Mouse (Mus musculus) retina, postnatal 1 day (tissue): ENCODE data around the gene Map3k11.
A peak's percentile ranks its signal among the peaks of the same experiment; 100 is the strongest.
"Not testable (repeated sequence)": the region's sequence is repeated elsewhere in the genome, so short reads cannot be mapped to it uniquely, and the experiment has no call there.

Source experiments
- DNase-seq: peaks from one replicate; pipeline ENCODE4 v3.0.0-alpha.2; 2012

Map3k11 gene

DNA sequence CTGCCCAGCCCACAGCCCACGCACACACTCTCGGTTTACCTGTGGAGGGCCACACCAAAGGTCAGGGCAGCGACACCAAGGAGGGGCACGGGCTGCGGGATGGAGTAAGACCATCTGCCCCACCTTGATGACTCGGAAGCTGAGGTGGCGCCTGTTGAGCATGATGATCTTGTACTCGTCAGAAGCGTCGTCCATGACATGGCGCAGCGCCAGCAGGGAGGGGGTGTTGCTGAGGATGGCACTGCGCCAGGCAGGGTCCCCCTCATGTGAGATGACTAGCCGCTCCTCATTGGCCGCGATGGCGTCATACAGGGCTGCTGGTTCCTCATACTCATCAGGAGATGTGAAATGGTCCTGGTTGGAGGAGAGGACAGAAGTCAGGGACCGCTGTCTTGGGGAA is 22.2 kb upstream of the Map3k11 start:
- no peak for DNase-seq

DNA sequence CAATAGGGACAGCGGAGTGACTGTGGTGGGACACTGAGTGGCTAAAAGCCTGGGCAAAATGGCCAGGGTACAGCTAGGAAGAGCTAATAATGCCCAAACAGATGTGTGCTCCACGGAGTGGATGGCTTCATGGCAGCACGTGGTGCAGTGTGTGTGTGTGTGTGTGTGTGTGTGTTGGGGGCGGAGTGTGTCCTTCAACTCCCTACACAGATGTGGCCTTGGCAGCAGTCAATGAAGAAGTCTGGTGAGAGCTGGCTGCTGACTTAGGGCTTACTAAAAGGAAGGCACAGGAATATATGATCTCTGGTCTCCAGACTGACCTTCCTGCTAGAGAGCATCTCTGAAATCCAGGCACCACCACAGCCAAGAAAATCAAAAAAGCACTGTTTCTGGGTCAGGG is 20.2 kb upstream of the Map3k11 start:
- DNase-seq: no peak

DNA sequence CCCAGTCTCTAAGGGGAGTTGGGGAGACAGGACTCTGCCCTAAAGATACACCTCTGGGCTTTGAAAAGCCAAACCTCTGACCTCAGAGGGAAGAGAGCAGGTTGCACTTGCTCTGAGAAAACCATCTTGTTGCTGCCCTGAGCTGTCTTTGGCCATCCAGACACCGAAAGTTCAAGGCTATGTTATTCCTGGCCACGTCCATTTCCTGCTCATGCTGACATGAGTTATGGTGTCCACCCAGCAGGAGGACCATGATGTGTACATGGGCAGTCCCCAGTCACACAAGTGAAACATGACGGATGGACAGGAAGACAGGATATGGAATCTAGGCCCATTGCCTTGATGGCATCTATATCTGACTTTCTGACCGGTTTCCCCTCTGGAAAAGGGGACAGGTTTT is 8.1 kb upstream of the Map3k11 start:
- no peak for DNase-seq

DNA sequence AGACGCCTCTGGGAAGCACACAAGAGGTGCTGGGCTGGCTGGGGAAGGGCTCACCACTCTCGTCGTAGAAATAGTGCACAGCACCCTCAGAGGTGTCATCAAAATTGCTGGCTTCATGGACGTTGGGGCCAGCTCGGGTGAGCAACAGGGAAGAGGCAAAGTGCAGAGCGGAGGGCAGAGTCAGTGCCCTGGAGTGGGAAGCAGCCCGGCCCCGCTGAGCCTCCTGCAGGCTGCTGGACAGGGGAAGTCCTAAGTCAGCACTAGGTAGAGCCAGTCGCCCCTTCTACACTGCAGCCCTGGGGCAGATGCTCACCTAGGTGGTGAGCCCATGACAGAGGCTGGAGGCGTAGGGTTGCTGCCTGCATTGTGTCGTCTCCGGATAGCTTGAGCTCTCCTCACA is 4.3 kb upstream of the Map3k11 start:
- no peak for DNase-seq

DNA sequence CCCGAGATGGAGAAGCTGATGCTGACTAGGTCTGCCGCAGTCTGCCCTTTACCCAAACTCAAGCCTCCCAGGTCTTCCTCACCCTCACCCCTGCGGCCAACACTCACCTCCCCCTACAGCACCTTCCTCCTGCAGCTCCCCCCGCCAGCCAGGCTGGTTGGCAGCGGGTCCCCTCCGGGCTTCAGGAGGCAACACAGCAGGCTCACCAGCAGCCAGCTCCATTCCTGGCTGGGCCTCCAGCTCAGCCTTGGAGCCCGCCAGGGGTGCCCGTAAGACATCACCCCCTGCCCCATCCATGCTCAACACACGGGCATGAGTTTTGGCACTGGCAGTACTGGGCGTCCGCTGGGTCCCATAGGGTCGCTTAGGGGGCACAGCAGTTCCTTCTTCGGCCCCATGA is 3.6 kb upstream of the Map3k11 start:
- no peak for DNase-seq

DNA sequence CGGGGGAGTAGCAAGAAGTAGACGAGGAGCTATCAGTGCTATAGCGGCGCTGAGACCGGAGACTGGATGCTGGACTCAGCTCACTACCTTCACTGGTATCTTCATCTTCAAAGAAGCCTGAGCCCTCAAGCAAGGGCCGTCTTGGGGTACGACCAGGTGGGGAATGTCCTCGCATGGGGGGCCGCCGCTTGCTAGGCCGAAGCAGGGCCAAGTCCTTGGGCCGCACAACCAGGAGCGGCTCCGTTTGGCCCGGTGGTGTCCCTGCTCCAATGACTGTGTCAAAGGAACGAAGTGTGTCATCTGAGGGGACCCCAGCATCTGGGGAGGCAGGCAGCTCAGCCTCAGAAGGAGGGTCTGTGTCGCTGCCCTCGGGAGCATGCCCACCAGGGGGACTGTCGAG is 3.1 kb upstream of the Map3k11 start:
- no peak for DNase-seq

DNA sequence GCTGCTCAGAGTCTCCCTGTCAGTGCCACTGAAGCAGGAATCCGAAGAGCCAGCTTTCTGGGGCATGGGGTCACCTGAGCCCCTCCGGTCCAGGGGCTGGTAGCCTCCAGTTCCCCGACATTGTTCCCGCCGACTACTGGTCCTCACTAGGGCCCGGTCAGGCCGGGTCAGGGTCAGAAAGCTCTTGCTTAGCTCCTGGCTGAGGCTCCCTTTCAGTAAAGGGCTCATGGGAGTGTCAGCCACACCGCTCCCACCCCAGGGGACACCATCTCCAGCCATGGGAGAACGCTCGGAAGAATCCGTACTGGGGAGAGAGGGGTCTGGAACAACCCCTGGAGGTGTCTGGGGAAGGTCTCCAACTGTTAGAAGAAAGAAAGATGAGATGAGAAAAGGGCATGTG is 2.7 kb upstream of the Map3k11 start:
- no peak for DNase-seq

DNA sequence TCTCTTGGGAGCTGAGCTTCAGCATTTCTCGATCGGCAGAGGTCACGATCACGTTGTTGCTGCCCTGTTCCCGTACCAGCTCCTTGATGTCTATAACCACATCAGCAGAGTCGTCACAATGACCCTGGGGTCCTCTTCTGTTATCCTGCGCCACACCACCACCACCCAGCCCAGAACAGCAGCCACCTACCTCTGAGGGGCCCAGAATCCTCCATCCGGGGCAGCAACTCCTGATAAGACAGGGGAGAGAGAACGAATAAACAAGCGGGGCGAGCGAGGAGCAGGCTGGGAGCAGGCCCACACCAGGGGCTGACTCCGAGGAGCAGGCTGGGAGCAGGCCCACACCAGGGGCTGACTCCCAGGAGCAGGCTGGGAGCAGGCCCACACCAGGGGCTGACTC is 2.1 kb upstream of the Map3k11 start:
- no peak for DNase-seq

DNA sequence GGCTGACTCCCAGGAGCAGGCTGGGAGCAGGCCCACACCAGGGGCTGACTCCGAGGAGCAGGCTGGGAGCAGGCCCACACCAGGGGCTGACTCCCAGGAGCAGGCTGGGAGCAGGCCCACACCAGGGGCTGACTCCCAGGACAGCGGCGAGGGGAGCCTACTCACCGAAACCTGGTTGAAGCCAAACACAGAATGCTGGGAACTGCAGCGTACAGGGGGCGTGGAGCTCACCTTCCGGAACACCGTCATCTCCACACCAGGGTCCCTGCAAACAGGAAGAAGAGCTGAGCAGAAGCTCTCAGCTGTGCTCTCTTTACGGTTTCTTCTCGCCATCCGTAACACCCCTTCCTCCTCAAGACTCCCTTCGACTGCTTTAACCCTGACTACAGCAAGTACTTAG is 1.6 kb upstream of the Map3k11 start:
- DNase-seq: not testable (repeated sequence)

DNA sequence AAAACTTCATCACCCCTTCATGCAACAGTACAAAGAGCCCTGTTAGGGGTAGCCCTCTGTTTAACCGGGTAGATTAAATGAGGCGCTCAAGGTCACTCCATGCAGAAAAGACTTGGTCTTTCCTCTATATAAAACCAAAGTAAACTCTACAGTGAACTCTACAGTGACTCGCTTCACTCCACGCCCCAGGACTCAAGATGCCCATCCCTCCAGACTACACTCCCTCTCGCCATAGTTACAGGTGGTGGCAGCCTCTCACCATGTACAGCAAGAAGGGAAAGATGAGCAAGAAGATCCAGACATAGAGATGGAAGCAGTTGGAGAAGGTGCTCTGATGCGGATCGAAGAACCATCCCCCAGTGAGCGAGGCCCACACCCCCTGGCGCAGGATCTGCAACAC is 804 bp upstream of the Map3k11 start:
- no peak for DNase-seq

DNA sequence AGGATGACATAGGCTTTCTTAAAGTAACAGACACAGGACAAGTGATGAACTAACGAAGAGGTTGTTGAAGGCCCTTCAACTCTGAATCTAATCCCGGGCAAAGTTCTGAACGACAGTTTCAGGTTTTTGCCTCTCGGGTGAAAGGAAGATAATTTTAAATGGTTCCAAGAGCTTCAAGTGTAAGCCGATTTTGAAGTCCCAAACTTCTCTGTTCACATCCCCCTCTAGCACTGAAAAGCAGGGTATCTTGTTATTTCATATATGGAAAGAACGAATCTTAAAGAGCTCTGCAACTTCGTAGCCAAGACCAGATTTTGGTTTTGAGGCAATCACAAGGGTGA is 516 bp downstream of the Map3k11 start:
- no peak for DNase-seq

DNA sequence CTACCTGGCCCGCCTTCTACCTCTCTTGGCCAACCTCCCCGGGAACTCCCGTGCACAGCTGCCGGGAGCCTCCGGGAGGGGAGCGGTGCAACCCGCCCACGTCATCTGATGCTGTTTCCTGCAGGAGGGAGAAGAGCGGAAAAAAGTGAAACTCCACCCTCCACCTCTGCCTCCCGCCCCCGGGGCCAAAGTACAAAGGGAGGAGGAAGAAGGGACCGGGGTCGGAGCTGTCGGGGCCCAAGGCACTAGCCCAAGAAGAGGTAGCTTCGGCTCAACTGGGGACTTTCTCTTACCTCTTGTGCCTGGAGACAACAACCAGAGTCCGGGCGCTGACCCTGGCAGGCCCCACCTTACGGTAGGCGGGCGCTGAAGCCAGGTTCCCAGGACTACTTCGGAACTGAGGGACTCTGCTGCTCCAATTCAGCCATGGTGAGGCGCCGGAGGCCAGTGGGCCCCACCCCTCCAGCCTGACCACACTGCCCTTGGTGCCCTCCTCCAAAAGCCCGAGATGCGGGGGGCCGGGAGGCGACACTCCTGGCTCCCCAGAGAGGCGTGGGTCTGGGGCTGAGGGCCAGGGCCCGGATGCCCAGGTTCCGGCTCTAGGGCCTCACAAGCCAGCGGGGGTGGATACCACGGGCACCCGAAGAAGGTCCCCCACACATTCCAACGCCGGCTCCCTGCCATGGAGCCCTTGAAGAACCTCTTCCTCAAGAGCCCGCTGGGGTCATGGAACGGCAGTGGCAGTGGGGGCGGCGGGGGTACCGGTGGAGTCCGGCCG is 1.2 kb downstream of the Map3k11 start:
- peak; percentile 78 for DNase-seq

DNA sequence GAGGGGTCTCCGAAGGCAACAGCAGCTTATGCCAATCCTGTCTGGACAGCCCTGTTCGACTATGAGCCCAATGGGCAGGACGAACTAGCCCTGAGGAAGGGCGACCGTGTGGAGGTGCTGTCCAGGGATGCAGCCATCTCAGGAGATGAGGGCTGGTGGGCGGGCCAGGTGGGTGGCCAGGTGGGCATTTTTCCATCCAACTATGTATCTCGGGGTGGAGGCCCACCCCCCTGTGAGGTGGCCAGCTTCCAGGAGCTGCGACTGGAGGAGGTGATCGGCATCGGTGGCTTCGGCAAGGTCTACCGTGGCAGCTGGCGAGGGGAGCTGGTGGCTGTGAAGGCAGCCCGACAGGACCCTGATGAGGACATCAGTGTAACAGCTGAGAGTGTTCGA is 1.8 kb downstream of the Map3k11 start:
- DNase-seq: no peak

DNA sequence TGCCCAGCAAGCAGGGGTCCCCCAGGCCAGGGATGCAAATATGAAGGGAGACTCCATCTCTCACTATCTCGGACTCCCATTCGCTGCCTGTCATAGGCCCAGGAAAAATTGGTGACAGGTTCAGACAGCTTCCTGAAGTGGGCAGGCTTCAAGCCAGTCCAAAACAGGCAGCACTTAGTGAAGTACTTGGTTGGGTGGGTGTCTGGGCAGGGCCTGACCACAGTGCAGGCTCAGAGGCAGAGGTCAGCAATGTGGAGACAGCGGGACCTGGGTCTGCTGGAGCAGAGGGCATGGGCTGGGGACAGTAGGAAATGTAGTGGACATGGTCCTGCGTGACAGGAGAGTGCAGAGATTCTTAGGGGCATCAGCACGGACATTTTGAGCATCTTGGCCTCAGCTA is 3.1 kb downstream of the Map3k11 start:
- DNase-seq: no peak

DNA sequence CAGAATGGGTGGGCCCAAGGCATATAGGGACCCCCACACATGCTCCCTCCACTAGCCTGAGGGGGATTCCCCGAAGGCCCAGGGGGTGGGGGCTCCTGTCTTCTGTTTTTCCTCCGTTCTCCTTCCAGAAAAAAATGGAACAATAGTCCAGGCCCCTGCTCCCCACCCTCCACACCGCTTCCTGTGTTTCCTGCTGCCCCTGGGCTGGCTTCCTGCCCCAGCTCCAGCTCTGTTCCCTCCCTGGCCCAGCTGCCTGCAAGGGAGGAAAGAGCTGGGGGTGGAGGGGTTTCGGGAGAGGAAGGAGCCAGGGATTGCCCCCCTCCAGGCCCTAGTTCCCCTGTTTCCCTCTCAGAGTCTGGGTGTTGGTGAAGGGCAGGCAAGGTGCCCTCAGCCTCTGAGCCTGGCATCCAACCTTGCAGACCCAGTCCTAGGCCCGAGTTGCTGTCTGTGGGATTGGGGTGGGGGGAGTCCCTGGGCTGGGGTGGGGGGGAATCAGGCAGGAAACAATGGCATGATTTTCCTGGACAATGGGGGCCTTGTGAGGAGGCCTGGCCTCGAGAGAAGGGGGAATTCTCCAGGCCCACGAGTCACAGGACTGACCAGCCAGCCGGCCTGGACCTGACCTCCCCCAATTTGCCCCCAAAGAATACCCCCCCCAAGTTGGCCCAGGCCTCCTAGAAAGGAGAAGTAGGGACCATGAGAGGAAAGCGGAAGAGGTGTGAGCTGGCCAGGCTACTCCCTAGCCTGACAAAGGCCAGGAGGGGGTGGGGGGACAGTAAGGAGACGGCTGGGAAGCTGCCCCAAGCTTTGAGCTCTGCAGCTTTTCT is 3.8 kb downstream of the Map3k11 start:
- peak; percentile 62 for DNase-seq

DNA sequence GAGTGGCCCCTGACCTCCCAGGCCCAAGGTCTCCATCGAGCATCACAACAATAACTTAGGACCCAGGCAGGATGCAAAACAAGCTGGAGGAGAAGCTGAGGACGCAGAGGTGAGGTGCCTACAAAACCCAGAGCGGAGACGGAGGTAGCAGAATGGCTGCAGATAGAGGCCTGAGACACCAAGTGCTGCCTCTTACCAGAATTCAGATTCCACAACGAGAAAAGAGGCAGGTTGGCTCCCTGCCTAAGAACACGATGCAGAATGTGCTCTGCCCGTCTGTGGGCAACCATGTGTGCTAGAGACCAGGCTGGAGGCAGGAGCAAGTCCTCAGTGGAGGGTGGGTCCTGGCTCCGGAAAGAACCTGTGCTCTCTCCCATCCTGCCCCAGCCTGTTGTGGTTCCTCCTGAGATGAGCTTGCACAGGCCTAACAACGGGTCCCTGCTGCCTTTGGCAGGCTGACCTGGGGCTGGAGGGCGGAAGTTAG is 4.4 kb downstream of the Map3k11 start:
- no peak for DNase-seq

DNA sequence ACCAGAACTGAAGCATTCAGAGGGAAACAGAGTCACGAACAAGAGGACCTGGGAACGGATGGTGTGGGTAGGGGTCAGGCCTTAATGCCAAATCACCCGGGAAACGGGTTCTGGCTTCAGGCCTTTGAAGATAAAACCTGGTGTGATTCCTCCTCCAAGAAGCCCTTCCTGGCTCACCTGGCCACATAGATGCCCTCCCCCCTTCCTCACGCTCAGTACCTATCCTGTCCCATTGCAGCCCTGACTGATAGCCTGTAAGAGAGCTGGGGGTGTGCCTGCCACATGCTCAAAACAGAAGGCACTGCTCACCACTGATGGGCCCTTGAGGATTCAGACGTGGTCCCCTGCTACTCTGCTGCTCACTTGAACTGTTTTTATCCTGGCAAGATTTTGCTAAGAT is 5.3 kb downstream of the Map3k11 start:
- no peak for DNase-seq

DNA sequence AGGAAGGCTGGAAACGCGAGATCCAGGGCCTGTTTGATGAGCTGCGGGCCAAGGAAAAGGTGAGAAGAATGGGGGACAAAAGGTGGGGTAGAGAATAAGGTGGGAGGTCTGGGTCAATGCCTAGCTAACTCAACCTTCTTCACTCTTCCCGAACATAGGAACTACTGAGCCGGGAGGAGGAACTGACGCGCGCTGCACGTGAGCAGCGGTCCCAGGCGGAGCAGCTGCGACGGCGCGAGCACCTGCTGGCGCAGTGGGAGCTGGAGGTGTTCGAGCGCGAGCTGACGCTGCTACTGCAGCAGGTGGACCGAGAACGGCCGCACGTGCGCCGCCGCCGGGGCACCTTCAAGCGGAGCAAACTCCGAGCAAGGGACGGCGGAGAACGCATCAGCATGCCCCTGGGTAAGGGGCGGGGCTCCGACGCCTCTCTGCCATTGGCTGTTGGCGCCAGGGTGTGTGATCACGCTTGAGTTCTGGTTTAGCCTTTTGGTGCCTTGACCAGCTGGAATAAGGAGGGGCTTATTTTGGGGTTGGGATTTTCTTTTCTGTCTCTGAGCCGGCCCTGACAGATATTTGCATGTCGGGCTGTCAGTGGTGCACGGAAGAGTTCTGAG is 7.4 kb downstream of the Map3k11 start:
- DNase-seq: peak; percentile 68

DNA sequence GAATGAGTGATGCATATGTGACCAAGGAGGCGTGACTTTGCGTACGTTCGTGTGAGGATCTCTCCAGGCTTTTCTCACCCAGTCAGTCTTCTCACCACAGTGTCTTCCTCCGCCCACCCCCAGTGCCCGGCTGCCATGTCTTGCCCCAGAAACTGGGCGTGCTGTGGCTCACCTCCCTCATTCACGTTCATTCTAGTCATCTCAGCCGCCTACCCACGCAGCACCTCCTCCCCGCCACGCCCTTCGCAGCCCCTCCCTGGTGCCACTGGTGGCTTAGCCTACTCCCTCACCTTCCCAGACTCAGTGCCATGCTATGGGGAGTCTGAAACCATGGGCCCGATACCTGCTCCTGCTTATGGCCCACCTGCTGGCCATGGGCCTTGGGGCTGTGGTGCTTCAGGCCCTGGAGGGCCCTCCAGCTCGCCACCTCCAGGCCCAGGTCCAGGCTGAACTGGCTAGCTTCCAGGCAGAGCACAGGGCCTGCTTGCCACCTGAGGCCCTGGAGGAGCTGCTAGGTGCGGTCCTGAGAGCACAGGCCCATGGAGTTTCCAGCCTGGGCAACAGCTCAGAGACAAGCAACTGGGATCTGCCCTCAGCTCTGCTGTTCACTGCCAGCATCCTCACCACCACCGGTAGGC is 15.7 kb downstream of the Map3k11 start, which contains the start of gene Kcnk7:
Gene Kcnk7, plus strand, starts transcription at position 205 of the 638 bp plus-strand sequence.
- no peak for DNase-seq

DNA sequence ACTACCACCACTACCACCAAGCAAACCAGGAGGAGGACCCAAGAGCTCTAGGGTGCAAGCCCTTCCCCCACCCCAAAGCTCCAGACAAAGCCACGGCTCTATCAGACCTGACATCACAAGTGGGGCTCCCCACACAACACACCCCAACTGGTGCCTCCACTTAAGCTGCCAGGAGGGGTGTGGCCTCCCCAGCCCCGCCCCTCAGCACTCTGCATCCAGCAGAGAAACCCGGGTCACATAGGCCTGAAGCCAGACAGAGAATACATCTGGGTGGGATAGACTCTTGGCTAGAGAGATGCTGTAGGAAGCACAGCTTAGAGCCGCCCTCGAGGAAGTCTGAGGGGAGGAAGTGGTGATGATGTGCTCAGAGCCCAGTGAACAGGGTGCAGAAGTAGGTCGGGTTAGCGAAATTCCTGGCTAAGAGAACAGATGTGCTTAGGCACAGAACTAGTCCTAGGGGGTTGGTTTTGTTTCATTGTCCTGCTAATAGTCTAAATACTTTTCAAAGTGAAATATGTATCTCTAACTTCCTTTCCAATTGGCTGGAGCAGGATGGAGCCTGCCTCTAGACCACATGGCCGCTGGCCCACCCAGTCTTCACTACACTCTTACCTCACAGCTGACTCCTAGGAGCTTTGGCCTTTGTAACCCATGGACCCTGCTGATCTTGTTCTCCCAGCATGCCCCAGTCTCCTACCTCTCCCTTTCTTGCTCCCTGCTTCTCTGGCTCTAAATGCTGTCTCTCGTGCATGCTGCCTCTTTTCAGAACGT is 16.4 kb downstream of the Map3k11 start:
- DNase-seq: peak; percentile 29

DNA sequence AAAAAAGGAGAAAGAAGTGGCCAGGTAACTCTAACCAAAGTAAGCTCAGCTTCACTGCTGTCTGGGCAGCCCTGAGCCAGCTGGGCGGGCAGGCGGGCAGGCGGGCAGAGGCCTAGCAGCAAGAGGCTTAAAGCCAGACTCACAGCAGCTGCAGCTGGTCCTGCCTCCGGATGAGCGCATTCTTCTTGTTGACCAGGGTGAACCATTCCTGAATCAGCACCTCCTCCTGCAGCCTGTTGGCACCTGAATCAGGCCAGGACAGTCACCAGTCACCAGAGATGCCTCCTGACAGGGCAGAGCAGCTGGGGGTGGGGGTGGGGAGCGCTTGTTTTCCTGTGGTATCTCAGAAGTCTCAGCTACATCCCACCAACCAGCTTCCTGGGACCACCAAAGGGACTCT is 21.5 kb downstream of the Map3k11 start:
- DNase-seq: no peak

DNA sequence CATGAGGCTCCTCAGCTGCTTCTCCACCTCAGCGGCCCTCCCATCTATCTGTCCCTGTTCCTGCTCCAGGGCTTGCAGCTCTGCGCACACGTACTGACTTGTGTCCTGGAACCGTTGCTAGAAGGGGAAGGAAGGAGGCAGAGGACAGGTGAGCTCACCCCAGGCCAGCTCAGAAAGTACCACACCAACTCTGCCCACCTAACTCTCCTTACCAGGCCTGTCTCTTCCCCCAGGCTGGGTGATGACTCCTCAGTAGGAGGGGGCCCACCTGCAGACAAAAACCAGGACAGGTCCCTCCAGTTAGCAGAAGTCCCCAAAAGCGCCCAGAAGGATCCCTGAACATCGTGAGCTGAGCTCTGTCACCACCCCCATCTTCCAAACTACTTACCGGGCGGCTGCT is 22.0 kb downstream of the Map3k11 start:
- DNase-seq: no peak

DNA sequence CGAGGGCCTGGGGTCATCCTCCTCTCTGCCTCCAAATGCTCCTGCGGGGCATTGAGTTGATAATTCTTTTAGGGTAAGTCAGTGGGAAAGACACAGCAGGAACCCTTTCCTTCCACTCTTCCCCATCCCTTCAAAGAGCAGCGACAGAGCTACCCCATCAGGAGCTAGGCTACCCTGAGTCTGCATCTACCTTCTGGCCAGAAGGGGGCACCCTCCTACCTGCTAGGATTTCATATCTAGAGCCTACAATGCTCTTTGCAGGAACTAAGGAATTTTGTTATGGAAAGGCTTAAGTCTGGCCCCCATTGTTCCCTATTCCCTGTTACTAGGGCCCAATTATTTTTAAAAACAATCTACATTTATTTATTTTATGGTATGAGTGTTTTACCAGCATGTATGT is 22.7 kb downstream of the Map3k11 start:
- DNase-seq: peak; percentile 78
